Mouse (Mus musculus): ENCODE data around the gene Vegfd. TPM values are rescaled to one million over a fixed set of nuclear protein-coding genes. Genes with fewer than 3 reads are reported as not detected.

Vegfd gene
- total RNA-seq, 4 experiments from 2014 or later = 3.0 to 6.1 (median 5.0) TPM

GRCm38 (mm10) chrX:164419471-164419939 is 46.3 kb downstream of the Vegfd start, which contains the start of gene Piga:
Gene Piga (plus strand): TSS chrX:164419787.
- peak; percentile 94 to 97 for DNase-seq (ENCODE audit: low spot score in 2 of 2)

GRCm38 (mm10) chrX:164419955-164420354 is 46.8 kb downstream of the Vegfd start:
- DNase-seq (ENCODE audit: low spot score in 2 of 2) = no peak

GRCm38 (mm10) chrX:164420518-164420917 is 47.3 kb downstream of the Vegfd start:
- no peak for DNase-seq (ENCODE audit: low spot score in 2 of 2)

GRCm38 (mm10) chrX:164424821-164425220 is 51.6 kb downstream of the Vegfd start:
- DNase-seq (ENCODE audit: low spot score in 2 of 2) = no peak

GRCm38 (mm10) chrX:164427295-164427694 is 54.1 kb downstream of the Vegfd start:
- no peak for DNase-seq (ENCODE audit: low spot score in 2 of 2)

GRCm38 (mm10) chrX:164428224-164428623 is 55.0 kb downstream of the Vegfd start:
- no peak for DNase-seq (ENCODE audit: low spot score in 2 of 2)

GRCm38 (mm10) chrX:164430621-164431020 is 57.4 kb downstream of the Vegfd start:
- DNase-seq (ENCODE audit: low spot score in 2 of 2) = no peak

GRCm38 (mm10) chrX:164431133-164431532 is 58.0 kb downstream of the Vegfd start:
- DNase-seq (ENCODE audit: low spot score in 2 of 2) = no peak

- DNase-seq (ENCODE audit: low spot score in 2 of 2) = no peak
These were observed 58.4 kb downstream of the Vegfd start for GRCm38 (mm10) chrX:164431541-164431940.

GRCm38 (mm10) chrX:164432682-164433081 is 59.5 kb downstream of the Vegfd start:
- DNase-seq (ENCODE audit: low spot score in 2 of 2) = no peak

- DNase-seq (ENCODE audit: low spot score in 2 of 2) = no peak
These were observed 63.5 kb downstream of the Vegfd start, which contains the start of gene Asb11 for GRCm38 (mm10) chrX:164436709-164437108. Gene Asb11 (plus strand): TSS chrX:164436994.

GRCm38 (mm10) chrX:164439462-164439861 is 66.3 kb downstream of the Vegfd start:
- no peak for DNase-seq (ENCODE audit: low spot score in 2 of 2)

- DNase-seq (ENCODE audit: low spot score in 2 of 2) = no peak
These were observed 67.0 kb downstream of the Vegfd start for GRCm38 (mm10) chrX:164440140-164440539.

GRCm38 (mm10) chrX:164440703-164441102 is 67.5 kb downstream of the Vegfd start:
- no peak for DNase-seq (ENCODE audit: low spot score in 2 of 2)

- no peak for DNase-seq (ENCODE audit: low spot score in 2 of 2)
These were observed 68.1 kb downstream of the Vegfd start for GRCm38 (mm10) chrX:164441306-164441705.

GRCm38 (mm10) chrX:164445601-164446000 is 72.4 kb downstream of the Vegfd start:
- DNase-seq (ENCODE audit: low spot score in 2 of 2) = no peak

- no peak for DNase-seq (ENCODE audit: low spot score in 2 of 2)
These were observed 73.0 kb downstream of the Vegfd start for GRCm38 (mm10) chrX:164446106-164446551.

GRCm38 (mm10) chrX:164446835-164447681 is 73.9 kb downstream of the Vegfd start:
- no peak for DNase-seq (ENCODE audit: low spot score in 2 of 2)

- DNase-seq (ENCODE audit: low spot score in 2 of 2) = no peak
These were observed 74.5 kb downstream of the Vegfd start for GRCm38 (mm10) chrX:164447682-164448071.

- DNase-seq (ENCODE audit: low spot score in 2 of 2) = peak in 1 of 2 experiments; percentile 26
These were observed 76.0 kb downstream of the Vegfd start for GRCm38 (mm10) chrX:164449201-164449600.
